Comparison of ENCODE assay signal across 24 mouse cellular contexts in the genomic region with DNA sequence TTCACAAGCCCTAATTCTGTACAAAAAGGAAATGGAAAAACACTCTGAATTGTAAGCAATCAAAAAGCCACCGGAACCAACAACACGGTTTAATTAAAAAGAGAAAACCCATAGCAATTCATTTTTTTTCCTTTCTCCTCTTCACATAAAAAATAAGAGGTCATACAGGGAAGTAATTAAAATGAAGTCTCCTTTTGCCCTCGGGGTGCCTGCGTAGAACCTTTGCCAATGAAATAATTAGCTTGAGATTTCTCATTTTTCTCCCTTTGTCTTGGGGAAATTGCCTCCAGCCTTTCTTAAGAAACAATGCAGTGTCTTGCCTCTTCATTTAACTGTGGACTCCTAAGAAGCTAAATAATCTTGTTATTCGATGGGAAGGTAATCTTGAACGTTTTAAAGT.
"Had no signal": no experiment of that assay in that cellular context is flagged by ENCODE, and none has a peak within 500 bp of the region (broad histone marks: within the 10 kb centered on the region; RNA-seq: fewer than 3 reads in every experiment).

No protein-coding gene starts in this region.

- ATAC-seq: inflammation-experienced regulatory T-cells, adult 6 months; intestine, embryonic 15.5 days; intestine, postnatal 0 days had no signal

- H3K4me1 ChIP-seq: heart, embryonic 10.5 days; heart, embryonic 12.5 days; hindbrain, embryonic 10.5 days; intestine, embryonic 15.5 days; limb, embryonic 10.5 days; limb, embryonic 12.5 days; liver, embryonic 13.5 days; liver, embryonic 15.5 days had no signal

- H3K9me3 ChIP-seq: heart, embryonic 10.5 days; heart, embryonic 12.5 days; hindbrain, embryonic 10.5 days; intestine, embryonic 15.5 days; limb, embryonic 10.5 days; limb, embryonic 12.5 days; liver, embryonic 13.5 days; liver, embryonic 15.5 days had no signal

- DNase-seq: gastrocnemius, postnatal 10 days; gastrocnemius, postnatal 25 days; heart, adult 18-20 months; heart, postnatal 10 days; heart, postnatal 4 days; kidney, adult 18-20 months; kidney, adult 8-10 months; kidney, postnatal 10 days; kidney, postnatal 25 days; kidney, postnatal 4 days; liver; liver, embryonic 13.5 days had no signal

- H3K4me2 ChIP-seq: heart, embryonic 12.5 days; intestine, embryonic 15.5 days; limb, embryonic 12.5 days; liver, embryonic 11.5 days; liver, embryonic 13.5 days; liver, embryonic 15.5 days had no signal

- H3K36me3 ChIP-seq: heart, embryonic 10.5 days; heart, embryonic 12.5 days; hindbrain, embryonic 10.5 days; intestine, embryonic 15.5 days; limb, embryonic 10.5 days; limb, embryonic 12.5 days; liver, embryonic 13.5 days; liver, embryonic 15.5 days had no signal

- H3K27me3 ChIP-seq: heart, embryonic 12.5 days; intestine, embryonic 15.5 days; limb, embryonic 12.5 days; liver, embryonic 13.5 days; liver, embryonic 15.5 days had no signal

- H3K4me3 ChIP-seq: heart, embryonic 10.5 days; heart, embryonic 12.5 days; hindbrain, embryonic 10.5 days; intestine, embryonic 15.5 days; layer of hippocampus, adult 2 months; left cerebral cortex, adult 2 months; limb, embryonic 10.5 days; limb, embryonic 12.5 days; liver, embryonic 13.5 days; liver, embryonic 15.5 days had no signal

- H3K27ac ChIP-seq: heart, embryonic 10.5 days; hindbrain, embryonic 10.5 days; intestine, embryonic 15.5 days; layer of hippocampus, adult 2 months; left cerebral cortex, adult 2 months; limb, embryonic 10.5 days; limb, embryonic 12.5 days; liver, embryonic 13.5 days; liver, embryonic 15.5 days had no signal

- H3K9ac ChIP-seq: heart, embryonic 12.5 days; intestine, embryonic 15.5 days; limb, embryonic 12.5 days; liver, embryonic 13.5 days; liver, embryonic 15.5 days had no signal
